Mouse (Mus musculus) inflammation-experienced regulatory T-cells (primary cell): ENCODE data around the gene Npw. TPM values are rescaled to one million over a fixed set of nuclear protein-coding genes. Genes with fewer than 3 reads are reported as not detected.

Experiments
- polyA plus RNA-seq, 2 experiments: library from polyadenylated mRNA; unstranded; fragments of 100-300 nt; shearing (Covaris generic); gene quantifications; one replicate each; pipeline ENCODE4 v1.2.1; 2017

The Npw gene
- not detected for polyA plus RNA-seq

DNA sequence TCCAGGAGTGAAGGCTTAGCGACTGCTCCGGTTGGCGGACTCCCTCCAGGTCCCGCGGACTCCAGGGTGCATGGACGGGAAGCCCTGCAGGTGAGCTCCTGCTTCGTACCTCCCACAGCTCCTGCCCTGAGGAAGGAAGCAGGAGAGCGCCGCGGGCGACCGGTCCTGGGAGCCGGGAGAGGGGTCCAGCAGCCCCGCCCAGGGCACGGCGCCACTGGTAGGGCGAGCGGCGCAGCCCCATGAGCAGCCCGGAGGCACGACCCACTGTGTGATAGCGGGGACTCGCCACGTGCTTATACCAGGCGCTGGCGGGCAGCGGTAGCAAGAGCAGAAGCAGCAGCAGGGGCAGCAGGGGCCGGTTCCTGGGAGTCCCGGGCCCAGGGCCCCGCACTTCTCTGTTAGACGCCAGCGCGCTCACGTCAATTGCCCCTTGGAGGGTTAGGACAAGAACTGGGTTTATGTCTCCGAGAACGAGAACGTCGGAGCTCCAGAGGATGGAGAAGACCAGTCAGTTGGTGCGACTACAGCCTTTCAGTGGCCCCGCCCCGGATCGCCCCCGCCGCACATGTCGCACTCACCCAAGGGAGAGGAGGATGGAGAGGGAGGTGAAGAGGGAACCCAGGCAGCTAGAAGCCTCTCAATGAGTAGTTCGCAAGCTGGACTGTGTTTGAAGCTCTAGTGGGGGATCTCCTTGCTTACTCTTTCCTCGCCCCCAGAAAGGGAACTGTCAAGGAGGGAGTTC is at the start of gene Npw:
Gene Npw (minus strand): TSS at position 441 of the 742 bp plus-strand sequence.

DNA sequence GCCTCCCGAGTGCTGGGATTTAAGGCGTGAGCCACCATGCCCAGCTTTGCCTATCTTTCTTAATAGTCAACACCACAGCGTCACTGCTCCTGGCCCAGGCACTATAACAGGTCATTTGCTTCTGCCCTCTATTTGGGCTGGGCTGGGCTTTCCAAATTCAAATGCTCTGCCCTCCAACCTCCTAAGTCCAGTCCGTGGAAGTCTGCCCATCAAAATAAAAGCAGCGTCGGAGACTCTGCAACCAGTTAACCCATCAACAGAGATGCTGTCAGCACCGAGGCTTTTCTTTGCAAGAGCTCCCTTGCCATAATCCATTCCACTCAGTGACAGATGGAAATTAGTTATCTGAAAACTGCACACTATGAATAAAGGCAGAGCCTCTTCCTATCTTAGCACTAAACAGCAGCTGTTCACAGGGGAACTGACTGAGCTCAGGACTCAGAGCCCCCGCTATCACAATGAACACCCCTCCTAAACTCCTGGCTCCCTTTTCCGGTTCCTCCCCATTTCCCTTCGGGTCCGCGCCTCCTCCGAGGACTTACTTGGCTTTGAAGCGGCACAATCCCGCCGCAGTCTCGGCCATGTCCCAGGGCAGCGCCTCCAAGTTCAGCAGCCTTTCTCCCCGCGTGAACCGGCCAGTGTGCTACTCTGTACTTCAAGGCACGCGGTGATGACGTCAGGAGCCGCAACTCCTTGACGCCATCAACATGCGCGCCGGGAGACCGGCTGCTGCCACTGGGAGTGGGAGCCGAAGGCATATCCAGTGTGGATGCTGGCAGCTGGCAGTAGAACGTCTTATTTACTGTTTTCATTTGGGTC is 48.9 kb upstream of the Npw start, which contains the start of gene Tbl3:
Gene Tbl3 (minus strand): TSS at position 679 of the 819 bp plus-strand sequence.

DNA sequence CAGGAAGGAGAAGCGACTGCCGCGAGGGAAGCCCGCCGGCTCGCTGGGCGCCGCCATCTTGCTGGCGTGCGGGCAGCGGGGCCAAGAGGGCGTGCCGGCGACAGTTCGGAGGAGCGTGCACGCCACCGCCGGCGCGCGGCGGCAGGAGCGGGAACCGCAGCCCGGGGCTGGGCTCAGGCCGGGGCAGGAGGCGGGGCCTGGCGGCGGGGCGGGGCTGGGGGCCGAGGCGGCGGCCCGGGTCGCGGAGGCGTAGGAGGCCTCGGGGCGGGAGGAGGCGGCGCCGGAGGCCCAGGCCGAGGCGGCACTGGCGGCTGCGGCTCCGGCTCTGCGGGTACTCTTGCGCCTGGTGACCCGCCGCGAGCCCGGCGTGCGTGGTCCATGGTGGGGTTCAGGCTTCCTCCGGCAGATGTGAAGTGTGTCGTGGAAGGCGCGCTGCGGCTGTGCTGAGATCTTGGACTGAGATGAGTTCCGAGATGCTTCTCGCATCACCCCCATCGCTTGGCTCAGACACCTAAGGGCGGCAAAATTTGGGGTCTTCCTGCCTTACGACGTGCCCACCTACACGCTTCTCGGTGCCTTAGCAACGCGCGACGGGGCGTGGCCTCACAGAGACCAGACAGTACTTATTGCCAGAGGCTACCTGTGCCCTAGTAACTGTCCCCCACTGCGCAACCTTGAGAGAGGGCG is 37.9 kb upstream of the Npw start, which contains the start of the genes Gfer and Noxo1:
Gene Gfer (minus strand): TSS at position 146 of the 687 bp plus-strand sequence.
Gene Noxo1 (plus strand): TSS at position 224 of the 687 bp plus-strand sequence.

DNA sequence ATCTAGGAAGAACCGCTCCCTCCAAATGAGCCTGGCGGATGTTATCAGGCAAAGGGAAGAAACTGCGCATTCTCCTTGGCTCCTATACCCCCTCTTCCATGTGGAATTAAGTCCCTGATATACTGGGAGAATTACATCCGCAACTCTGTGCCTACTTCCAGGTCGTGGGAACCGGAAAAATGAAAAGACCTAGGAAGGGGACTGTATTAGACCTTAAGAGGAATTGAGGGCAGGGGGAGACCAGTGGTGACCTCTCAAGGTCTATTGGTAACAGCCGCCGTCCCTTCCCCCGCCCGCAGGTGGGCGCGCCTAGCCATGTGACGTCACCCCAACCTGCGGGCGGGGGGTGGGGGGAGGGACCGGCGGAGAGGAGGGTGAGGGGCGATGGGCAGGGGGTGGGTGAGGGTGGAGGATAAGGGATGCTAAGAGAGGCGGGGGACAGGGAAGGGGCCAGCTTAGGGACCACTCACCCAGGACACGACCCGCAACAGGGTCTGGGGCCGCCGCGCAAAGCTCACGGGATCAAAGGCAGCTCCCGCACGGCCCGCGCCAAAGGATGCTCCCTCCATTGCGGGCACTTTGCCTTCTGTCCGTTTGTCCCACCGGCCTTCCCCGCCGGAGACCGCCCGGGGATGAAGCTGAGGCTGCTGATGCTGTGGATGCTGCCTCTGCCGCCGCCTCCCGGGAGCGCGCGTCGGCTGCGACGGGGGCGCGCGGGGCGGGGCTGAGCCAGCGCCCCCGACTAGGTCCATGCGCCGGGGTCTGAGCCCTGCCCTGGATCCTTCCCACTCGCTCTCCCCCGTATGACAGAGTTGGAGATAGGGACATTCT is 31.2 kb upstream of the Npw start, which contains the start of gene Syngr3:
Gene Syngr3 (minus strand): TSS at position 705 of the 831 bp plus-strand sequence.

DNA sequence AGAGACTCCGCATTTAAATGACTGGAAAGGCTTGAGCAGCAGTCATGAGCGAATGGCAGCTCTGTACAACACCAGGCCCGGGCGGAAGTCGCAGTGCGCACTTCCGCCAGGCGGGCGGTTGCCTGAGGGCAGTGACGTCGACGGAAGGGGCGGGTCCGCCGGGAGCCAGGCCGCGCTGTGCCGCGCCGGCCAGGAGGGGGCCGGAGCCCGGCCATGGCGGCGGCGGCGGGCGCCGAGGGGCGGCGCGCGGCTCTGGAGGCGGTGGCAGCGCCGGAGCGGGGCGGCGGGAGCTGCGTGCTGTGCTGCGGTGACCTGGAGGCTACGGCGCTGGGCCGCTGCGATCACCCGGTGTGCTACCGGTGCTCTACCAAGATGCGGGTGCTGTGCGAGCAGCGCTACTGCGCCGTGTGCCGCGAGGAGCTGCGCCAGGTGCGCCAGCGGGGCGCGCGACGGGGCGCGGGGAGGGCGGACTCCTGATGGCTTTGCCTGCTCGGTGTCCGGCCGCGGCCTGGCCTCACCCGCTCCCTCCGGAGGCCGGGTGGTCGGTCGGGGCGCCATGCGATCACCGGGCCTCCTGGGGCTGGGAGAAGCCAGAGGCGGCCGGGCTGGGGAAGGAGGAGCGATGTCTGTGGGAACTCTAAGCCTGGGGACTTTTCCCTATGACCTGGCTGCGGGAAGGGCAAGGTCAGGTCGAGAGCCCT is 11.4 kb upstream of the Npw start, which contains the start of gene Zfp598:
Gene Zfp598 (plus strand): TSS at position 143 of the 701 bp plus-strand sequence.

DNA sequence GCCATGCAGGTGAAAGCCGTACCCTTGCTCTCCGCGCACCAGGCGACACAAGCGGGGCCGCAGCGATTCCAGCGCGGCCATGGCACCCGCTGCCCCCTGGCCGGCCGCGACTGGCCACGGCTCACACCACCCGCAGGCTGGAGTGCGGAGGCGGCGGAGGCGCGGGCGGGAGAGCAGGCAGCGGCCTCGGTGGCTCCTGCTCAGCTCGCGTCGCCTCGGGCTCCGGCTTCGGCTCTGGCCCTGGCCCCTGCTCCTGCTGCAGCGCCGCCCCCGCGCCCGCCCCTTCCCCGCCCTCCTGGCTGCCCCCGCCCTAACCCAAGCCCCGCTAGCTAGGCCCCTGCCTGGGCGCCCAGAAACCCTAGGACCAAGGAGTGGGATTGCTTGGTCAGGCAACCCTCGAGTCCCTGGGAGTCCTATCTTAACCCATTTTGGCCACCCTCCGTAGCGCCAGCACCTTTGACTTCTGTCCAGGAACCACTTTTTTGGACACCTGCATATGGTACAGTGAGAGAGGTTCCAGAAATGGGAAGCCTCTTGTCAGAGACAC is 8.1 kb downstream of the Npw start, which contains the start of gene Slc9a3r2:
Gene Slc9a3r2 (minus strand): TSS at position 258 of the 547 bp plus-strand sequence.

DNA sequence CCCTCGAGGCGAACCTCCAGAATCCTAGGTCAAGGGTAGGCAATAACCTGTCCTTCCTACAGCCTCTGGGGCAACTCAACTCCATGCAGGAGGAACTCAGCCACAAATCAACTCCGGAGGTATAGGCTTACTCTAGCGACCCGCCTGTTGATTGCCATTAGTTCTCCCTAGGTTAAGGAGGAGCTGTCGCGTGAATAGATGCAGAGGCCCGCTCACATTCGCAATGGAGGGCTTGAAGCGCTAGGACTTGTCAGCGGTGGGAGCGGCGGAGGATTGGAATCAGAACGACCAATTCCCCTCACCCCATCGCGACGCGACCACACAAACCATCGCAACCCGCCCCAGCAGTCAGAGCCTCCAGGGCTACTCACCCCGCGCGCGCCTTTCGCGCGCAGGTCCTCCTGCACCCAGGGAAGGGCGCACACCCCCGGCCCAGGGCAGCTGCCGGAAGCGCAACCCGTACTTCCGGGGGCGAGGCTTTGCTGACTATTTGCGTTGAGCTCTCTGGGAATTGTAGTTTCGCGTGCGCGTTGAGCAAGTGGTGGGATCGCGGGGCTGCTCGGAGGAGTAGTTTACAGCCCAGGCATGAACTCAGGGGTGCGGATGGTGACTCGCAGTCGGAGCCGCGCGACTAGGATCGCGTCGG is 26.0 kb downstream of the Npw start, which contains the start of the genes Tsc2 and Nthl1:
Gene Tsc2 (minus strand): TSS at position 464 of the 646 bp plus-strand sequence.
Gene Nthl1 (plus strand): TSS at position 514 of the 646 bp plus-strand sequence.

Other genes starting within 250 kb of the Npw start
- gene Rnps1, start 243.9 kb downstream of the Npw start, polyA plus RNA-seq = 100 to 1,000 TPM; 167 to 196 TPM
- gene Eci1, start 231.8 kb downstream of the Npw start, polyA plus RNA-seq = 100 to 1,000 TPM in 1 of 2 experiments, 10 to 100 TPM in 1; 73.6 to 103 TPM
- gene Dnase1l2, start 215.4 kb downstream of the Npw start, polyA plus RNA-seq = 10 to 100 TPM in 1 of 2 experiments, 1 to 10 TPM in 1; 4.8 to 10.4 TPM
- 100 to 1,000 TPM; 101 to 133 TPM for gene E4f1, start 188.1 kb downstream of the Npw start, polyA plus RNA-seq
- 10 to 100 TPM; 40.5 to 44.7 TPM for gene Pgp, start 188.1 kb downstream of the Npw start, polyA plus RNA-seq
- gene Bricd5, start 184.6 kb downstream of the Npw start, polyA plus RNA-seq = under 1 TPM in 1 of 2 experiments, not detected in 1; 0.55 TPM
- 10 to 100 TPM; 20.4 to 29.8 TPM for gene Mlst8, start 179.4 kb downstream of the Npw start, polyA plus RNA-seq
- gene Caskin1, start 169.9 kb downstream of the Npw start, polyA plus RNA-seq = 1 to 10 TPM in 1 of 2 experiments, under 1 TPM in 1; 0.68 to 6.5 TPM
- 10 to 100 TPM; 71.3 to 72.8 TPM for gene Traf7, start 130.5 kb downstream of the Npw start, polyA plus RNA-seq
- gene Rab26, start 124.2 kb downstream of the Npw start, polyA plus RNA-seq = 1 to 10 TPM; 5.4 to 9.0 TPM
- gene Pkd1, start 108.6 kb downstream of the Npw start, polyA plus RNA-seq = 10 to 100 TPM; 42.0 to 67.1 TPM
- 10 to 100 TPM; 46.6 to 49.7 TPM for gene Tsc2, start 25.8 kb downstream of the Npw start, polyA plus RNA-seq
- 1 to 10 TPM; 5.8 to 8.3 TPM for gene Nthl1, start 25.8 kb downstream of the Npw start, polyA plus RNA-seq
- under 1 TPM in 1 of 2 experiments, not detected in 1; 0.68 TPM for gene Slc9a3r2, start 8.1 kb downstream of the Npw start, polyA plus RNA-seq
- 10 to 100 TPM; 18.3 to 27.2 TPM for gene Zfp598, start 11.2 kb upstream of the Npw start, polyA plus RNA-seq
- gene Syngr3, start 31.5 kb upstream of the Npw start, polyA plus RNA-seq = 1 to 10 TPM in 1 of 2 experiments, under 1 TPM in 1; 0.42 to 1.3 TPM
- 10 to 100 TPM; 37.0 to 38.8 TPM for gene Gfer, start 37.7 kb upstream of the Npw start, polyA plus RNA-seq
- gene Noxo1, start 37.8 kb upstream of the Npw start, polyA plus RNA-seq = 1 to 10 TPM; 2.3 to 3.1 TPM
- 10 to 100 TPM; 51.3 to 56.7 TPM for gene Tbl3, start 49.2 kb upstream of the Npw start, polyA plus RNA-seq
- gene Rnf151, start 59.6 kb upstream of the Npw start, polyA plus RNA-seq = under 1 TPM in 1 of 2 experiments, not detected in 1; 0.22 TPM
- 100 to 1,000 TPM; 677 to 785 TPM for gene Rps2, start 59.7 kb upstream of the Npw start, polyA plus RNA-seq
- 100 to 1,000 TPM; 194 to 233 TPM for gene Ndufb10, start 66.0 kb upstream of the Npw start, polyA plus RNA-seq
- under 1 TPM in 1 of 2 experiments, not detected in 1; 0.27 TPM for gene Rpl3l, start 69.4 kb upstream of the Npw start, polyA plus RNA-seq
- gene Msrb1, start 78.2 kb upstream of the Npw start, polyA plus RNA-seq = 10 to 100 TPM; 11.8 to 15.4 TPM
- not detected for gene Hs3st6, start 94.5 kb upstream of the Npw start, polyA plus RNA-seq
- 1 to 10 TPM in 1 of 2 experiments, under 1 TPM in 1; 0.28 to 1.3 TPM for gene Meiob, start 145.8 kb upstream of the Npw start, polyA plus RNA-seq
- 10 to 100 TPM; 32.9 to 51.8 TPM for gene Hagh, start 181.7 kb upstream of the Npw start, polyA plus RNA-seq
- gene Fahd1, start 191.9 kb upstream of the Npw start, polyA plus RNA-seq = 1 to 10 TPM; 2.0 to 4.4 TPM
- gene Igfals, start 207.5 kb upstream of the Npw start, polyA plus RNA-seq = under 1 TPM; 0.71 to 0.89 TPM
- 100 to 1,000 TPM in 1 of 2 experiments, 10 to 100 TPM in 1; 98.2 to 103 TPM for gene Nubp2, start 227.9 kb upstream of the Npw start, polyA plus RNA-seq
- 10 to 100 TPM; 64.7 to 65.4 TPM for gene Spsb3, start 228.2 kb upstream of the Npw start, polyA plus RNA-seq
- gene Eme2, start 236.6 kb upstream of the Npw start, polyA plus RNA-seq = 10 to 100 TPM; 45.4 to 49.2 TPM
- gene Mrps34, start 236.7 kb upstream of the Npw start, polyA plus RNA-seq = 10 to 100 TPM; 75.4 to 84.7 TPM
- gene Nme3, start 238.0 kb upstream of the Npw start, polyA plus RNA-seq = 10 to 100 TPM; 41.3 to 53.5 TPM